Mouse (Mus musculus) thymus, adult 2 months (tissue): ENCODE measurements around the gene Thbs3.
A peak's percentile ranks its signal among the peaks of the same experiment; 100 is the strongest.

Experiments used
- CTCF ChIP-seq: fragments of 200-500 bp; IDR thresholded peaks from 2 replicates; pipeline ENCODE4 v1.5.1; 2012; ENCODE audit warnings: mild to moderate bottlenecking, control low read depth, low read length, moderate library complexity, borderline replicate concordance; ENCODE audit not compliant: control insufficient read depth, poor library complexity, insufficient read depth; ENCODE audit errors: extremely low read depth
- POLR2A ChIP-seq: fragments of 200-500 bp; IDR thresholded peaks from 2 replicates; pipeline ENCODE4 v1.6.1; 2012; ENCODE audit warnings: mild to moderate bottlenecking, low read length, control low read depth, moderate library complexity; ENCODE audit not compliant: control insufficient read depth, poor library complexity, insufficient read depth; ENCODE audit errors: extremely low read depth

GRCm38 (mm10) chr3:89195979-89196877 is 18.8 kb upstream of the Thbs3 start:
- TF ChIP-seq CTCF (0 out of 2 replicates have a peak, but pooled peaks have one; percentile 31), POLR2A (peak; percentile 71)
